Comparison of ENCODE assay signal across 11 mouse cellular contexts in genomic region chr7:48998595-48998994, GRCm38 (mm10).
DNase-seq lines count a peak whose midpoint lies in the region; ATAC-seq and TF ChIP-seq lines count a peak whose summit lies in the region.
"Had no signal": no experiment of that assay in that cellular context is flagged by ENCODE, and none has a peak within 500 bp of the region (broad histone marks: within the 10 kb centered on the region; RNA-seq: fewer than 3 reads in every experiment).

No protein-coding gene starts in this region.

- no peak overlapping the region for H3K4me2 ChIP-seq in liver, embryonic 12.5 days
- H3K4me2 ChIP-seq: intestine, embryonic 15.5 days; liver, embryonic 15.5 days had no signal

- no peak overlapping the region for H3K4me3 ChIP-seq in liver, adult 2 months (ENCODE audit: insufficient read depth, low read depth, low read length)
- no peak overlapping the region for H3K4me3 ChIP-seq in liver, embryonic 12.5 days
- H3K4me3 ChIP-seq in macrophage (ENCODE audit: inconsistent target): no peak overlapping the region
- H3K4me3 ChIP-seq: intestine, embryonic 15.5 days; liver, embryonic 15.5 days had no signal

- peak; percentile 2 to 13 for DNase-seq in heart, adult 9 months (ENCODE audit: low spot score in 2 of 2)
- DNase-seq in heart, postnatal 36 days: no peak
- peak; percentile 32 for DNase-seq in liver, adult 2 months (ENCODE audit: extremely low read depth, low read depth, low spot score)
- DNase-seq in kidney, postnatal 14 days: peak; percentile 21
- DNase-seq in gastrocnemius, postnatal 25 days: no peak
- DNase-seq in urinary bladder, postnatal 25 days (ENCODE audit: low spot score): no peak
- DNase-seq: cerebellum, adult 8-10 months had no signal

- H3K27me3 ChIP-seq in liver, adult 2 months (ENCODE audit: control insufficient read depth, insufficient read depth, low read length): no peaks in the 10 kb centered on the region
- peaks cover 69% of the 10 kb centered on the region for H3K27me3 ChIP-seq in liver, embryonic 12.5 days (replicated peaks)
- H3K27me3 ChIP-seq: intestine, embryonic 15.5 days had no signal

- H3K79me2 ChIP-seq in liver, adult 2 months (ENCODE audit: control insufficient read depth, insufficient read depth, low read length): no peaks in the 10 kb centered on the region
- H3K79me2 ChIP-seq in macrophage (ENCODE audit: inconsistent target): no peaks in the 10 kb centered on the region

- H3K4me1 ChIP-seq in liver, adult 2 months (ENCODE audit: control insufficient read depth, insufficient read depth, low read length): no peaks in the 10 kb centered on the region
- H3K4me1 ChIP-seq in liver, embryonic 12.5 days: peaks cover 5% of the 10 kb centered on the region; the same call in 1 of the 2 replicates
- H3K4me1 ChIP-seq: intestine, embryonic 15.5 days had no signal

- TF ChIP-seq POLR2A in liver, adult 2 months (IDR thresholded peaks at IDR 0.05; ENCODE audit: extremely low read depth, insufficient read depth, low read length): no peak

- intact Hi-C loops in heart, postnatal 36 days (cut with DNase I): no loop called here

- no peak for ATAC-seq in liver, embryonic 12.5 days
- ATAC-seq: intestine, embryonic 15.5 days had no signal

- no peaks in the 10 kb centered on the region for H3K36me3 ChIP-seq in liver, adult 2 months (ENCODE audit: control insufficient read depth, insufficient read depth, low read length)
- H3K36me3 ChIP-seq in liver, embryonic 12.5 days: no peaks in the 10 kb centered on the region
- no peaks in the 10 kb centered on the region for H3K36me3 ChIP-seq in macrophage (ENCODE audit: inconsistent target)
- H3K36me3 ChIP-seq: intestine, embryonic 15.5 days; liver, embryonic 15.5 days had no signal

- H3K9me3 ChIP-seq in liver, embryonic 12.5 days (replicated peaks): no peaks in the 10 kb centered on the region
- H3K9me3 ChIP-seq: intestine, embryonic 15.5 days; liver, embryonic 15.5 days had no signal

- 0 out of 2 replicates have a peak overlapping the region, but pooled peaks have one; percentile 41 for H3K27ac ChIP-seq in liver, adult 2 months (replicated peaks; ENCODE audit: insufficient read depth, low read depth, low read length)
- H3K27ac ChIP-seq in liver, embryonic 12.5 days: no peak overlapping the region
- H3K27ac ChIP-seq in macrophage: peak overlapping the region; percentile 62
- H3K27ac ChIP-seq: intestine, embryonic 15.5 days; liver, embryonic 15.5 days had no signal

- H3K9ac ChIP-seq in liver, adult 2 months (ENCODE audit: low read depth, low read length): no peak overlapping the region
- H3K9ac ChIP-seq in liver, embryonic 12.5 days: no peak overlapping the region
- H3K9ac ChIP-seq: intestine, embryonic 15.5 days; liver, embryonic 15.5 days had no signal

- 69% methylated on average over 10 of the region's 10 CpGs for WGBS in liver, adult 2 months
- 26% methylated on average over 10 of the region's 10 CpGs for WGBS in liver, embryonic 12.5 days (ENCODE audit: insufficient replicate concordance)
- 2% methylated on average over 10 of the region's 10 CpGs for whole genome bisulfite sequencing in macrophage (ENCODE audit: missing documents)

- TF ChIP-seq CTCF in liver, adult 2 months (IDR thresholded peaks at IDR 0.05; ENCODE audit: low read depth, low read length): no peak

Comparison
In these comparisons a context has a peak if more than half of its experiments do, and no peak if none do; other contexts are left out.
1. DNase-seq: peak in heart, adult 9 months (2 of 2), liver, adult 2 months (single experiment) and kidney, postnatal 14 days (single experiment); none in heart, postnatal 36 days (0 of 2), gastrocnemius, postnatal 25 days (single experiment) and urinary bladder, postnatal 25 days (single experiment).